Mouse (Mus musculus) small intestine, adult 2 months (tissue): ENCODE measurements around the gene Megf11.

Experiments
- CTCF ChIP-seq: fragments of 200-500 bp; IDR thresholded peaks from 2 replicates; pipeline ENCODE4 v1.5.1; 2012; ENCODE audit warnings: low read depth, mild to moderate bottlenecking, control low read depth, inconsistent platforms, low read length, moderate library complexity, mixed read lengths; ENCODE audit not compliant: insufficient replicate concordance, insufficient read length; ENCODE audit errors: extremely low read depth
- POLR2A ChIP-seq: fragments of 200-500 bp; IDR thresholded peaks from 2 replicates; pipeline ENCODE4 v1.6.1; 2012; ENCODE audit warnings: low read depth, mild to moderate bottlenecking, control low read depth, inconsistent platforms, low read length, moderate library complexity

- no peak for TF ChIP-seq CTCF
- TF ChIP-seq POLR2A: no peak
Observed at GRCm38 (mm10) chr9:64447070-64447469, 61.6 kb downstream of the Megf11 start.
